Mouse (Mus musculus) retina, adult 2 months (tissue): ENCODE measurements around the gene L3mbtl3.

Experiments
- DNase-seq: peaks from one replicate; pipeline ENCODE4 v3.0.0-alpha.2; 2012; ENCODE audit warnings: low read depth, low spot score

L3mbtl3 gene

GRCm38 (mm10) chr10:26337896-26338503 lies 37.8 kb downstream of the L3mbtl3 start:
- no peak for DNase-seq

- no peak for DNase-seq
Measured at GRCm38 (mm10) chr10:26333966-26334365, 41.8 kb downstream of the L3mbtl3 start.

GRCm38 (mm10) chr10:26332781-26333180 lies 43.0 kb downstream of the L3mbtl3 start:
- no peak for DNase-seq

- no peak for DNase-seq
Measured at GRCm38 (mm10) chr10:26328843-26329242, 46.9 kb downstream of the L3mbtl3 start.

GRCm38 (mm10) chr10:26327691-26328542 lies 47.9 kb downstream of the L3mbtl3 start:
- no peak for DNase-seq

- no peak for DNase-seq
Measured at GRCm38 (mm10) chr10:26327291-26327690, 48.5 kb downstream of the L3mbtl3 start.

- no peak for DNase-seq
Measured at GRCm38 (mm10) chr10:26325320-26325719, 50.5 kb downstream of the L3mbtl3 start.

GRCm38 (mm10) chr10:26322344-26323051 lies 53.3 kb downstream of the L3mbtl3 start:
- DNase-seq = no peak

- DNase-seq = no peak
Measured at GRCm38 (mm10) chr10:26320679-26321078, 55.1 kb downstream of the L3mbtl3 start.

- no peak for DNase-seq
Measured at GRCm38 (mm10) chr10:26314327-26314726, 61.4 kb downstream of the L3mbtl3 start.

GRCm38 (mm10) chr10:26303485-26303884 lies 72.3 kb downstream of the L3mbtl3 start:
- DNase-seq = no peak

- no peak for DNase-seq
Measured at GRCm38 (mm10) chr10:26302336-26302735, 73.4 kb downstream of the L3mbtl3 start.

GRCm38 (mm10) chr10:26297626-26298025 lies 78.1 kb downstream of the L3mbtl3 start:
- DNase-seq = no peak

- DNase-seq = no peak
Measured at GRCm38 (mm10) chr10:26297200-26297599, 78.6 kb downstream of the L3mbtl3 start.

GRCm38 (mm10) chr10:26287136-26287535 lies 88.6 kb downstream of the L3mbtl3 start:
- DNase-seq = no peak

GRCm38 (mm10) chr10:26280009-26280408 lies 95.8 kb downstream of the L3mbtl3 start:
- DNase-seq = no peak

- no peak for DNase-seq
Measured at GRCm38 (mm10) chr10:26275414-26275813, 100.4 kb downstream of the L3mbtl3 start.

- no peak for DNase-seq
Measured at GRCm38 (mm10) chr10:26263744-26264459, 111.9 kb downstream of the L3mbtl3 start.

- DNase-seq = no peak
Measured at GRCm38 (mm10) chr10:26259908-26260307, 115.9 kb downstream of the L3mbtl3 start.

GRCm38 (mm10) chr10:26249426-26250165 lies 126.2 kb downstream of the L3mbtl3 start:
- no peak for DNase-seq

GRCm38 (mm10) chr10:26244466-26244865 lies 131.3 kb downstream of the L3mbtl3 start:
- DNase-seq = no peak
